Mouse (Mus musculus): ENCODE data around the gene Gns. TPM values are rescaled to one million over a fixed set of nuclear protein-coding genes. Genes with fewer than 3 reads are reported as not detected.
"Not testable (repeated sequence)": the region's sequence is repeated elsewhere in the genome, so short reads cannot be mapped to it uniquely, and the experiment has no call there.

Gene Gns
- polyA plus RNA-seq, 1 experiment: 47.2 TPM

GRCm38 (mm10) chr10:121326167-121326566, 38.7 kb upstream of the Gns start:
- no peaks in the 10 kb centered on the region for H3K27me3 ChIP-seq (ENCODE audit: control insufficient read depth, insufficient read depth, insufficient read length)
- no peaks in the 10 kb centered on the region for H3K79me2 ChIP-seq (ENCODE audit: control insufficient read depth, insufficient read depth)
- TF ChIP-seq USF1 (IDR thresholded peaks at IDR 0.05; ENCODE audit: low read depth) (no peak), MAX (IDR thresholded peaks at IDR 0.05) (no peak), MYOG (IDR thresholded peaks at IDR 0.05; ENCODE audit: control insufficient read depth, extremely low read depth, insufficient read length) (no peak)
- no peaks in the 10 kb centered on the region for H3K36me3 ChIP-seq (ENCODE audit: control insufficient read depth, insufficient read depth)
- no peak overlapping the region for H3ac ChIP-seq (ENCODE audit: control insufficient read depth, insufficient read length, low read depth)
- no peaks in the 10 kb centered on the region for H3K79me3 ChIP-seq (ENCODE audit: low read depth)
- no peak overlapping the region for H3K4me3 ChIP-seq (ENCODE audit: insufficient read depth, poor library complexity, severe bottlenecking)

GRCm38 (mm10) chr10:121329586-121329985, 35.3 kb upstream of the Gns start:
- no peak overlapping the region for H3ac ChIP-seq (ENCODE audit: control insufficient read depth, insufficient read length, low read depth)
- H3K79me3 ChIP-seq (ENCODE audit: low read depth): no peaks in the 10 kb centered on the region
- peaks cover 7% of the 10 kb centered on the region for H3K27me3 ChIP-seq (ENCODE audit: control insufficient read depth, insufficient read depth, insufficient read length)
- no peak overlapping the region for H3K4me3 ChIP-seq (ENCODE audit: insufficient read depth, poor library complexity, severe bottlenecking)
- no peaks in the 10 kb centered on the region for H3K79me2 ChIP-seq (ENCODE audit: control insufficient read depth, insufficient read depth)
- TF ChIP-seq USF1 (IDR thresholded peaks at IDR 0.05; ENCODE audit: low read depth) (no peak), CEBPB (IDR thresholded peaks at IDR 0.05; ENCODE audit: low read depth) (no peak), FOSL1 (IDR thresholded peaks at IDR 0.05; ENCODE audit: insufficient read depth, low read length, poor library complexity, severe bottlenecking) (no peak), MAX (IDR thresholded peaks at IDR 0.05) (no peak), MYOD1 (IDR thresholded peaks at IDR 0.05; ENCODE audit: control insufficient read depth, insufficient read length, low read depth) (no peak), MYOG (IDR thresholded peaks at IDR 0.05; ENCODE audit: control insufficient read depth, extremely low read depth, insufficient read length) (no peak), CTCF (IDR thresholded peaks at IDR 0.05; ENCODE audit: control insufficient read depth, insufficient read depth, insufficient read length) (no peak)
- no peaks in the 10 kb centered on the region for H3K36me3 ChIP-seq (ENCODE audit: control insufficient read depth, insufficient read depth)

- Histone ChIP-seq H3K79me2 (ENCODE audit: control insufficient read depth, insufficient read depth) (no peaks in the 10 kb centered on the region), H3K27me3 (ENCODE audit: control insufficient read depth, insufficient read depth, insufficient read length) (peaks cover 7% of the 10 kb centered on the region), H3K4me3 (ENCODE audit: insufficient read depth, poor library complexity, severe bottlenecking) (no peak overlapping the region), H3ac (ENCODE audit: control insufficient read depth, insufficient read length, low read depth) (no peak overlapping the region), H3K79me3 (ENCODE audit: low read depth) (no peaks in the 10 kb centered on the region), H3K36me3 (ENCODE audit: control insufficient read depth, insufficient read depth) (no peaks in the 10 kb centered on the region)
- TF ChIP-seq CTCF (IDR thresholded peaks at IDR 0.05; ENCODE audit: control insufficient read depth, insufficient read depth, insufficient read length) (peak; percentile 51), MYOG (IDR thresholded peaks at IDR 0.05; ENCODE audit: control insufficient read depth, extremely low read depth, insufficient read length) (no peak)
Measured at GRCm38 (mm10) chr10:121330940-121331339, 34.0 kb upstream of the Gns start.

GRCm38 (mm10) chr10:121334576-121334975, 30.3 kb upstream of the Gns start:
- Histone ChIP-seq H3K4me3 (ENCODE audit: insufficient read depth, poor library complexity, severe bottlenecking) (no peak overlapping the region), H3K36me3 (ENCODE audit: control insufficient read depth, insufficient read depth) (no peaks in the 10 kb centered on the region), H3K79me3 (ENCODE audit: low read depth) (no peaks in the 10 kb centered on the region), H3ac (ENCODE audit: control insufficient read depth, insufficient read length, low read depth) (no peak overlapping the region), H3K79me2 (ENCODE audit: control insufficient read depth, insufficient read depth) (no peaks in the 10 kb centered on the region), H3K27me3 (ENCODE audit: control insufficient read depth, insufficient read depth, insufficient read length) (peaks cover 10% of the 10 kb centered on the region)
- peak; percentile 24 for TF ChIP-seq CTCF (IDR thresholded peaks at IDR 0.05; ENCODE audit: control insufficient read depth, insufficient read depth, insufficient read length)
- no peak for TF ChIP-seq MAX (IDR thresholded peaks at IDR 0.05)

GRCm38 (mm10) chr10:121336536-121336935, 28.4 kb upstream of the Gns start:
- H3K36me3 ChIP-seq (ENCODE audit: control insufficient read depth, insufficient read depth); H3K4me3 ChIP-seq (ENCODE audit: insufficient read depth, poor library complexity, severe bottlenecking); H3K79me3 ChIP-seq (ENCODE audit: low read depth); H3K79me2 ChIP-seq (ENCODE audit: control insufficient read depth, insufficient read depth); H3ac ChIP-seq (ENCODE audit: control insufficient read depth, insufficient read length, low read depth): not testable (repeated sequence)
- peaks cover 10% of the 10 kb centered on the region for H3K27me3 ChIP-seq (ENCODE audit: control insufficient read depth, insufficient read depth, insufficient read length)

- no peak overlapping the region for H3ac ChIP-seq (ENCODE audit: control insufficient read depth, insufficient read length, low read depth)
- H3K27me3 ChIP-seq (ENCODE audit: control insufficient read depth, insufficient read depth, insufficient read length): peaks cover 6% of the 10 kb centered on the region
- H3K4me3 ChIP-seq (ENCODE audit: insufficient read depth, poor library complexity, severe bottlenecking): no peak overlapping the region
- H3K79me2 ChIP-seq (ENCODE audit: control insufficient read depth, insufficient read depth): no peaks in the 10 kb centered on the region
- TF ChIP-seq CEBPB (IDR thresholded peaks at IDR 0.05; ENCODE audit: low read depth): no peak
- TF ChIP-seq MYOG (IDR thresholded peaks at IDR 0.05; ENCODE audit: control insufficient read depth, extremely low read depth, insufficient read length): no peak
- TF ChIP-seq USF1 (IDR thresholded peaks at IDR 0.05; ENCODE audit: low read depth): no peak
- no peak for TF ChIP-seq FOSL1 (IDR thresholded peaks at IDR 0.05; ENCODE audit: insufficient read depth, low read length, poor library complexity, severe bottlenecking)
- no peak for TF ChIP-seq MAX (IDR thresholded peaks at IDR 0.05)
- no peak for TF ChIP-seq MYOD1 (IDR thresholded peaks at IDR 0.05; ENCODE audit: control insufficient read depth, insufficient read length, low read depth)
- no peak for TF ChIP-seq CTCF (IDR thresholded peaks at IDR 0.05; ENCODE audit: control insufficient read depth, insufficient read depth, insufficient read length)
- H3K79me3 ChIP-seq (ENCODE audit: low read depth): no peaks in the 10 kb centered on the region
- H3K36me3 ChIP-seq (ENCODE audit: control insufficient read depth, insufficient read depth): no peaks in the 10 kb centered on the region
Measured at GRCm38 (mm10) chr10:121340754-121341593, 23.9 kb upstream of the Gns start.
